Mouse (Mus musculus): Measurements from ENCODE around the gene Apol6.

GRCm38 (mm10) chr15:77068439-77068861 is 23.9 kb downstream of the Apol6 start:
- TF ChIP-seq POLR2A (IDR thresholded peaks at IDR 0.05; ENCODE audit: extremely low read depth, insufficient read depth, low read length), result no peak
- no peak for TF ChIP-seq CTCF (IDR thresholded peaks at IDR 0.05; ENCODE audit: extremely low read depth, insufficient read depth, low read length)

Data from cortical plate, adult 2 months (tissue).